Mouse (Mus musculus) liver, embryonic 14.5 days (tissue): ENCODE data around the gene Dtx4. TPM values are rescaled to one million over a fixed set of nuclear protein-coding genes. Genes with fewer than 3 reads are reported as not detected.

Experiments used
- ATAC-seq: fragments of 200-750 bp; cut with Nextera tagmentation; 2 replicates; pipeline ENCODE4 v1.8.0; 2017; ENCODE audit warnings: moderate number of reproducible peaks, mild to moderate bottlenecking, moderate library complexity; ENCODE audit not compliant: insufficient read depth
- DNase-seq, 3 experiments: peaks; one replicate each; pipeline ENCODE4 v3.0.0-alpha.2; 2012 to 2013; ENCODE audit warnings: low read depth in 3 of 3, low spot score in 3 of 3
- H3K27ac ChIP-seq: fragments of 300-500 bp; sonication (generic); 2 replicates; pipeline ENCODE4 v1.5.1; 2014; ENCODE audit warnings: moderate library complexity, mild to moderate bottlenecking, control low read depth, inconsistent platforms
- H3K27me3 ChIP-seq: fragments of 300-500 bp; sonication (generic); 2 replicates; pipeline ENCODE4 v1.6.1; 2014; ENCODE audit warnings: mild to moderate bottlenecking, low read length, moderate library complexity; ENCODE audit not compliant: control insufficient read depth, insufficient read depth
- H3K36me3 ChIP-seq: fragments of 300-500 bp; sonication (generic); replicated peaks from 2 replicates; pipeline ENCODE4 v1.6.1; 2014; ENCODE audit warnings: low read depth; ENCODE audit not compliant: control insufficient read depth, insufficient read depth
- H3K4me1 ChIP-seq, 2 experiments: fragments of 200-500 bp in 1 of 2; fragments of 300-500 bp in 1 of 2; sonication (generic) in 1 of 2; replicated peaks; 2 replicates each; pipeline ENCODE4 v1.6.1; 2012 to 2014; ENCODE audit warnings: antibody characterized with exemption in 1 of 2, inconsistent platforms in 1 of 2, low read length in 1 of 2; ENCODE audit not compliant: control insufficient read depth in 2 of 2, insufficient read depth in 2 of 2
- H3K4me2 ChIP-seq: fragments of 300-500 bp; sonication (generic); 2 replicates; pipeline ENCODE4 v1.6.1; 2014; ENCODE audit warnings: low read depth, mild to moderate bottlenecking, control low read depth, moderate library complexity
- H3K4me3 ChIP-seq, 2 experiments: fragments of 200-500 bp in 1 of 2; fragments of 300-500 bp in 1 of 2; sonication (generic) in 1 of 2; 2 replicates each; pipeline ENCODE4 v1.5.1; 2012 to 2014; ENCODE audit warnings: low read depth in 2 of 2, low read length in 2 of 2, mild to moderate bottlenecking in 2 of 2, control low read depth in 1 of 2, inconsistent platforms in 1 of 2, moderate library complexity in 1 of 2; ENCODE audit not compliant: insufficient read depth in 1 of 2
- H3K9ac ChIP-seq: fragments of 300-500 bp; sonication (generic); replicated peaks from 2 replicates; pipeline ENCODE4 v1.6.1; 2014; ENCODE audit warnings: mild to moderate bottlenecking, control low read depth, moderate library complexity
- H3K9me3 ChIP-seq: fragments of 300-500 bp; sonication (generic); 2 replicates; pipeline ENCODE4 v1.6.1; 2016; ENCODE audit warnings: low read length, mixed read lengths; ENCODE audit not compliant: control insufficient read depth
- CTCF ChIP-seq: IDR thresholded peaks from 2 replicates; pipeline ENCODE4 v1.5.1; 2016; ENCODE audit warnings: antibody characterized with exemption, low read depth, control low read depth
- EP300 ChIP-seq: IDR thresholded peaks from 2 replicates; pipeline ENCODE4 v1.6.1; 2016; ENCODE audit warnings: antibody characterized with exemption, low read depth
- WGBS: fragments of 180-500 bp; shearing (Covaris S2); extraction: QIAGEN DNeasy Blood & Tissue Kit; methylation state at CpG from one replicate; pipeline ENCODE4 v1.1.7; 2014; ENCODE audit not compliant: insufficient replicate concordance; 5-methylcytosine and 5-hydroxymethylcytosine counted together
- polyA plus RNA-seq, 2 experiments: library from polyadenylated mRNA; depleted of rRNA in 1 of 2; stranded (reverse) in 1 of 2; unstranded in 1 of 2; fragments of >200 nt; fragmentation: Nextera tagmentation in 1 of 2; extraction: Ambion mirVana in 1 of 2; gene quantifications; 2 replicates each; pipeline versions ENCODE4 v1.2.1 to v1.2.3; 2012 to 2014

Gene Dtx4
- polyA plus RNA-seq, 2 experiments, result 1.5 to 1.6 TPM

- Histone ChIP-seq H3K4me3 (no peak overlapping the region), H3K4me2 (no peak overlapping the region), H3K9me3 (no peaks in the 10 kb centered on the region), H3K27me3 (no peaks in the 10 kb centered on the region), H3K36me3 (no peaks in the 10 kb centered on the region), H3K9ac (no peak overlapping the region), H3K27ac (no peak overlapping the region), H3K4me1 (no peaks in the 10 kb centered on the region)
- ATAC-seq (no peak), DNase-seq (no peak)
- 46% methylated on average over 4 of the region's 4 CpGs for WGBS
- no peak for TF ChIP-seq CTCF
- TF ChIP-seq EP300, result no peak
These were observed 65.3 kb downstream of the Dtx4 start for GRCm38 (mm10) chr19:12435750-12436524.

GRCm38 (mm10) chr19:12435011-12435416 lies 66.2 kb downstream of the Dtx4 start:
- Histone ChIP-seq H3K9me3 (no peaks in the 10 kb centered on the region), H3K27me3 (no peaks in the 10 kb centered on the region), H3K4me3 (no peak overlapping the region), H3K27ac (no peak overlapping the region), H3K9ac (no peak overlapping the region), H3K4me2 (no peak overlapping the region), H3K4me1 (no peaks in the 10 kb centered on the region), H3K36me3 (no peaks in the 10 kb centered on the region)
- TF ChIP-seq EP300, result no peak
- no peak for TF ChIP-seq CTCF
- WGBS, result 42% methylated on average over 4 of the region's 4 CpGs
- ATAC-seq (no peak), DNase-seq (no peak)

- Histone ChIP-seq H3K9ac (no peak overlapping the region), H3K4me3 (no peak overlapping the region), H3K27me3 (no peaks in the 10 kb centered on the region), H3K9me3 (no peaks in the 10 kb centered on the region), H3K27ac (no peak overlapping the region), H3K4me1 (no peaks in the 10 kb centered on the region), H3K4me2 (no peak overlapping the region), H3K36me3 (no peaks in the 10 kb centered on the region)
- ATAC-seq, result no peak
- TF ChIP-seq CTCF, result peak; percentile 57
- TF ChIP-seq EP300, result no peak
- WGBS, result 8% methylated on average over 2 of the region's 2 CpGs
- DNase-seq, result no peak
These were observed 68.2 kb downstream of the Dtx4 start for GRCm38 (mm10) chr19:12433033-12433432.

- ATAC-seq, result no peak
- no peak for DNase-seq
- no peak within 1 kb of the TSS for H3K4me2 ChIP-seq
- no peak within 1 kb of the TSS for H3K4me3 ChIP-seq
- no peak within 1 kb of the TSS for H3K27ac ChIP-seq
- no peaks in the 10 kb centered on the region for H3K4me1 ChIP-seq
- H3K9me3 ChIP-seq, result no peaks in the 10 kb centered on the region
- H3K36me3 ChIP-seq, result no peaks in the 10 kb centered on the region
- no peak within 1 kb of the TSS for H3K9ac ChIP-seq
- H3K27me3 ChIP-seq, result no peaks in the 10 kb centered on the region
- WGBS, result 74% methylated on average over 6 of the region's 6 CpGs
- TF ChIP-seq EP300 (no peak), CTCF (no peak)
These were observed 73.6 kb downstream of the Dtx4 start, which contains the start of gene Pfpl for GRCm38 (mm10) chr19:12427605-12428004. Pfpl (plus strand) TSS chr19:12427905.

- no peak overlapping the region for H3K4me2 ChIP-seq
- no peak overlapping the region for H3K27ac ChIP-seq
- DNase-seq, result no peak
- no peaks in the 10 kb centered on the region for H3K27me3 ChIP-seq
- TF ChIP-seq CTCF, result no peak
- TF ChIP-seq EP300, result no peak
- no peaks in the 10 kb centered on the region for H3K36me3 ChIP-seq
- H3K4me3 ChIP-seq, result no peak overlapping the region
- H3K9me3 ChIP-seq, result no peaks in the 10 kb centered on the region
- ATAC-seq, result no peak
- WGBS, result 61% methylated on average over 5 of the region's 5 CpGs
- no peaks in the 10 kb centered on the region for H3K4me1 ChIP-seq
- H3K9ac ChIP-seq, result no peak overlapping the region
These were observed 74.2 kb downstream of the Dtx4 start for GRCm38 (mm10) chr19:12427101-12427500.
